Mouse (Mus musculus): ENCODE results near the gene Tram1l1.

DNA sequence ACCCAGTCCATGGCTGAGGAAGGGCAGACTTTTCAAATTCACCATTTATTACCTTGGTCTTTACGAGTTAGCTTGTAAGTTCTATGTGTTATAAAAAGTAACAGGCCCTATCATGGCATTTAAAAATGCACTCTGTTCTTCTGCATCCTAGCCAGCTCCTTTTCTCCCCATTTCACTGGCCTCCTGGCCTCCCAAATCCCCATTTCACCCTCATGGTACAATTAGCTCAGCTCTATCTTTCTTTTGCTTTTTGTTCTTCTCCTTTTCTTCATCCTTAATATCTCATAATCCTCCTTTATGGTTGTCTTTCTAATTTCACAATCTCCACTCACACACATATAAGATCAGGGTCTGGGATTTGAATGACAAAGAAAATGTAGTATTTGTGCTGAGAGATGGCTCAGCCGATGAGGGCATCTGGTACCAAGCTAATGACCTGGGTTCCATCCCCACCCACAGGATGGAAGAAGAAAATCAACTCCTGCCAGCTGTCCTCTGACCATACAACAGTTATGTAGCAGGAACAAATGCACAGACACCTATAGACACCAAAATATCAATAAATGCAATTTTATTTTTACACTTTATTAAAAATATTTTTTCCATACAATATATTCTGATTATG, 48.1 kb upstream of the Tram1l1 start:
- TF ChIP-seq MAFK (IDR thresholded peaks at IDR 0.05; ENCODE audit: insufficient replicate concordance, low read length) (no peak), CTCF (conservative IDR thresholded peaks at IDR 0.05 in 1 of 2, IDR thresholded peaks at IDR 0.05 in 1 of 2; ENCODE audit: low read depth in 2 of 2, low read length in 2 of 2) (no peak)

Measured in CH12.LX (cell line).